Mouse (Mus musculus): ENCODE data around the gene Galnt2.

- TF ChIP-seq CTCF (IDR thresholded peaks at IDR 0.05; ENCODE audit: low read depth) = no peak
- TF ChIP-seq EP300 (IDR thresholded peaks at IDR 0.05; ENCODE audit: low read depth) = no peak
Observed at GRCm38 (mm10) chr8:124256841-124257240, 25.6 kb downstream of the Galnt2 start.

Measured in heart, postnatal 0 days (tissue).